Mouse (Mus musculus) liver, embryonic 14 days (tissue): ENCODE results near the gene Btk. TPM values are rescaled to one million over a fixed set of nuclear protein-coding genes. Genes with fewer than 3 reads are reported as not detected.

ENCODE experiments used
- polyA plus RNA-seq: library from polyadenylated mRNA; depleted of rRNA; stranded (reverse); fragments of >200 nt; gene quantifications from 2 replicates; pipeline ENCODE4 v1.2.3, GENCODE M21; 2012; rRNA removed

Gene Btk
- polyA plus RNA-seq, result 16.2 and 17.7 TPM in 2 replicates

DNA sequence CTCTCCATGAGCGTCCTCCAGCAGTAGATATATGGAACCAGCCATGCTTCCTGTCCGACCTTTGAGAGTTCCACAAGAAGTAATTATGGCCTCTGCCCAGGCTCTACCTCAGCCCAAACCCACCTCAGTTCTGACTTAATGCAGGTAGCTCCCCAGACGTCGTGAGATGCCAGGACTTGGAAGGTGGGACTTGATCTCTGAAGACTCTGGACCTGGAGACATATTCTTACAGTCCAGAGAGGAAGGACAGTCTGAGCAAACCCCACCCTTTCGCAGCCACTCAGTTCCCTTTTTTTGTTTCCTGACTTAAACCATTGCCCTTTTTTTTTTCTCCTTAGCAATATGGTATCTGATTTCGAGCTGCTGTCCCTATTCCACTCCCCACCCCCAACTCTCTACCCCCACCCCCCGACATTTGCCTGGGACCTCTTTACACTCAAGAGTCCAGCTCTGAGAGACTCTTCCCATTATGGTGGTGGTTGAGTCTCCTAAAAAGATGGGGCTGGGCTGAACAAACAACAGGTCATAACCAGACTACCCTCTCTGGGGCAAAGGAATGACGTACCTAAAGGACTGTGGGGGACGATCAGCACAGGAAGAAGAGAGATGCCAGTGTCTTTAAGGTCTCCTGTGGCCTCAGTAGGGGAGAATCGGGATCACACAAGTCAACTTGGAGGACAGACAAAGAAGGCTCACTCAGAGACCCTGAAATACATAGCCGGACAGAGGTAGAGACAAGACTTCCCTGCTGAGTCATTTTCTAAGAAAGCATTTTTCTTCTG lies at the start of gene Btk:
TSS of gene Btk (minus strand) at position 683 of the 782 bp plus-strand sequence.

DNA sequence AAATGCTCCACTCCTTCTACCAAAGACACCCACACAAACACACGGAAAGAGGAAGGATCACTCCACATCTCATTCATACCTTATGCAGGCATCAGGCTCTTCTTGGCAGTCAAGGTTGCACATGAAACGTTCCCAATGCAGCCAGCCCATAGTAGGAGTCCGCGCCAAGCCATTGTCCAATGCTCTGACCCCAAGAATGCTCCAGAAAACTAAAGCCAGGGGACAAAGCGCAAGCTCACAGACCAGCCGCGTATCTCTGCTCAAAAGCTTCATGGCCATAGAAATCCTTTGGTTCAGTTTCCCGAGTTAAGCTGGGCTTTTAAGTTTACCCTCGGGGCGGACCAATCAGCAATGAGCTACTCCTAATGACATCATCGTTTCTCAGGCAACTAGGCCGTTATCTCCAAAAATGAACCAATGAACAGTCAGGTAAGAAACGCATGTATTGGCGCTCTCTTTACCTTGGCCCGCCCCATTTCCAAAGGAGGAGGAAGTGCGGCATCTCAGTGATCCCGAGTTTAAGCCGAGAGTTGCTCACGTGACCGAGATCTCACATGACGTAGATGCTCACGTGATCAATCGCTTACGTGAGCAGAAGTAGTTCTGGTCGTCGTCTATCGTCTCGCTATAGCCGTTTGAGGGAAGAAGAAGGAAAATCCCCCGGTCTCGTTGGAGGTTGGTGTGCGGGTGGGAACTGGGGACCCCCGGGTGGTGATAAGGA lies 17.4 kb upstream of the Btk start, which contains the start of the genes Gla and Hnrnph2:
TSS of gene Gla (minus strand) at position 467 of the 721 bp plus-strand sequence.
TSS of gene Hnrnph2 (plus strand) at position 521 of the 721 bp plus-strand sequence.

DNA sequence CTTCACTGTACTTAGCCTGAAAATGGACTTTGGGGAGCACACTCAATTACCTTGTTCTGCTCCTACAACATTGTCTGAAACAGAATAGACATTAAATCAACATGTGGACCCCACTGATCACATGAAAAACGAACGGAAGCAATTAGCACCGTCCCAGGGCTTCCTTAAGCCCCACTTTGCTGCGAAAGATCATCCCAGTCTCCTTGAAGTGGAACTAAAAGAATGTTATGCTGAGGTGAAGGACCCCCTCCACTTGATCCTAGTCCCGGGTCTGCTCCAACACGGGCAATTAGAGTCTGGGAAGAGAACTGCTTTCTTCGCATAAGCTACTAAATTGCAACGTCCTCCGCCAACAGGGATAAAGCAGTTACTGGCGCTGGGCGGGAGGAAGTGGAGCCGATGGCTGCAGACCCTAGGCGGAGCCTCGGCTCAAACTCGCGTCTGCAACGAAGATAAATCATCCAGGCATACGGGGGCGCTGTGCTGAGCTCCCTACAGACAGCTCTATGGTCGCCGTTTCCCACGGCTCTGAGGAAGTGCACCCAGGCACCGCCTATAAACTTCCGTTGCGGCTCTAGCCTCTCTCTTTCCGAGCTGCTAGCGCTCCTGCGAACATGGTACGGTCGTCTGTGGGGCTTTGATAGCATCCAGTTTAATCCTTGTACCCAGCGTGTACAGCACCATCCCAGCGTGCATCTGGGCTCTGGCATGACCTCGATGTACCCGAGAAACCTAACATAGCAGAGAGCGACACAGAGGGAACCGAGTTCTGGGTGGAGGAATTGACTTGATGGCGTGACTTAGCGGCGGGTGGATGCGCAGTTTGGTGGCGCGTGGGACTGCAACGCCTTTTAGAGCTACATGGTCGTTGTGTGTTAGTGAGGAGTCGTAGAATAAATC lies 2.0 kb upstream of the Btk start, which contains the start of gene Rpl36a:
TSS of gene Rpl36a (plus strand) at position 552 of the 900 bp plus-strand sequence.

DNA sequence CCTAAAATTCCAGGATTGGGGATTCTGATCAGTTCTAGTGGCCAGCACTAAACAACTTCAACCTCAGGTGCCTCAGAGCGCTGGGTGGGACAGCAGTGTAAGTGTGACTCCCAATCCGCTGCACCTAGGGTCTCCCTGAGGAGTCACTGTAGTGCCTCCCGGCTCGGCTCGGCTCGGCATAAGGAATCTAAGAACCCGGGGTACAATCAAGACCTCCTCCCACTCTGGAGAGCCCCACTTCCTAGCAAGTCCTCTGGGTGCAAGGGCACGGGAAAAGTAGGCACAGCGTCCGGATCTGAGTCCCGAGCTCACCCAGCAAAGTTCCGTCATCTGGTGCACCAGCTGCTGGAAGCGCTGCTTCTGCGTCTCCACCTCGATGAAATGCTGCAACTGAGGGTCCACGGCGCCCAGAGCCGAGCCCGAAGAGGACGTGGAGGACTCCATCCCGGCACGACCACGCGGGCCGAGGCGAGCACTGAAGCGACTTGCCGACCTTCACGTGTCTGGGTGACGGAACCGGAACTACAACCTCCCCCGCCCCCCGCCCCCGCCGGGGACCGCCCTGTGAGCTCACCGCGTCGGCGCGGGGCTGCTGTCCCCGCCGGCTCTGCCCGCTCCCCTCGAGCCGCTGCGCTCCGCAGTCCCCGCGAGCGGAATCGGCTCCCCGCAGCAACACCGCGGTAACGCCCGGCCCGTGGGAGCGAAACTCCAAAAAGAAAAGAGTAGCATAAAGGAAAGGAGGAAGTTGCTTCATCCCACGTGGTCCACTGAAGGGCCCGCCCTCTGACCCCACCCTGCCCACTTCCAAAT lies 42.0 kb downstream of the Btk start, which contains the start of gene Timm8a1:
TSS of gene Timm8a1 (minus strand) at position 721 of the 810 bp plus-strand sequence.

Other genes starting within 250 kb of the Btk start
- gene Drp2, start 179.0 kb downstream of the Btk start, polyA plus RNA-seq, result 0.37 and 0.43 TPM in 2 replicates
- 0.02 TPM in 1 of 2 replicates, not detected in the other for gene Taf7l, start 107.1 kb downstream of the Btk start, polyA plus RNA-seq
- 21.7 and 24.8 TPM in 2 replicates for gene Timm8a1, start 41.7 kb downstream of the Btk start, polyA plus RNA-seq
- 1,340 and 1,382 TPM in 2 replicates for gene Rpl36a, start 2.1 kb upstream of the Btk start, polyA plus RNA-seq
- gene Gla, start 17.6 kb upstream of the Btk start, polyA plus RNA-seq, result 1.8 and 2.1 TPM in 2 replicates
- gene Hnrnph2, start 17.6 kb upstream of the Btk start, polyA plus RNA-seq, result 53.3 and 57.9 TPM in 2 replicates
- gene Armcx4, start 102.9 kb upstream of the Btk start, polyA plus RNA-seq, result 1.4 and 1.6 TPM in 2 replicates
- gene Armcx1, start 134.4 kb upstream of the Btk start, polyA plus RNA-seq, result 5.3 and 5.5 TPM in 2 replicates
- 5.3 and 6.1 TPM in 2 replicates for gene Armcx6, start 167.8 kb upstream of the Btk start, polyA plus RNA-seq
- 9.8 and 10.3 TPM in 2 replicates for gene Armcx3, start 173.0 kb upstream of the Btk start, polyA plus RNA-seq
- gene Armcx2, start 225.7 kb upstream of the Btk start, polyA plus RNA-seq, result 7.9 and 8.5 TPM in 2 replicates